Mouse (Mus musculus): ENCODE data around the gene Herpud2. TPM values are rescaled to one million over a fixed set of nuclear protein-coding genes. Genes with fewer than 3 reads are reported as not detected.
"Not testable (repeated sequence)": the region's sequence is repeated elsewhere in the genome, so short reads cannot be mapped to it uniquely, and the experiment has no call there.

Herpud2 gene
- polyA plus RNA-seq, 1 experiment: 23.3 TPM

DNA sequence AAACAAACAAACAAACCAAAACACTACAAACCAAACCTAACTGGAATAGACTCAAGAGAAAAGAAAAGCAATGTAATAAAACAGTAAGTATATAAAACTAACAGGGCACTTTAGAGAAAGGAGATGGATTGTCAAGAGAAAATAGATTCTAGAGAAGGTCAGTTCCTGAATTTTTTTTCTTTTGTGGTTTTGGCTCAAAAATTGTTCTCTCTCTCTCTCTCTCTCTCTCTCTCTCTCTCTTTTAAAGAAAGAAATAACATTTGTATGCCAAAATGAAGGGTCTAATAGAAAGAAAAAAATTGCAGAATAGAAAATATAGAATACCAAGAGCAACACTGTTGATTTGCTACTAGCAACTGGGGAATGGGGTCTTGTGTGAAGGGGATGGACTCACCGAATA, 12.7 kb downstream of the Herpud2 start:
- H3K4me1 ChIP-seq (ENCODE audit: control insufficient read depth, insufficient read depth, insufficient read length): peaks cover 2% of the 10 kb centered on the region
- TF ChIP-seq POLR2A (IDR thresholded peaks at IDR 0.05; ENCODE audit: low read depth, low read length) (no peak), CTCF (IDR thresholded peaks at IDR 0.05; ENCODE audit: extremely low read depth, insufficient read depth, insufficient read length, insufficient replicate concordance) (no peak)
- WGBS: 88% methylated on average over 1 of the region's 1 CpGs
- H3K27me3 ChIP-seq (ENCODE audit: control insufficient read depth, insufficient read depth, low read length): no peaks in the 10 kb centered on the region
- no peaks in the 10 kb centered on the region for H3K36me3 ChIP-seq (ENCODE audit: control insufficient read depth, insufficient read depth, low read length)
- DNase-seq (ENCODE audit: low read depth in 1 of 2, low spot score in 2 of 2): no peak
- H3K4me3 ChIP-seq (ENCODE audit: extremely low read depth, insufficient read depth, insufficient read length): no peak overlapping the region
- no peak overlapping the region for H3K27ac ChIP-seq (ENCODE audit: insufficient read depth, low read length)

DNA sequence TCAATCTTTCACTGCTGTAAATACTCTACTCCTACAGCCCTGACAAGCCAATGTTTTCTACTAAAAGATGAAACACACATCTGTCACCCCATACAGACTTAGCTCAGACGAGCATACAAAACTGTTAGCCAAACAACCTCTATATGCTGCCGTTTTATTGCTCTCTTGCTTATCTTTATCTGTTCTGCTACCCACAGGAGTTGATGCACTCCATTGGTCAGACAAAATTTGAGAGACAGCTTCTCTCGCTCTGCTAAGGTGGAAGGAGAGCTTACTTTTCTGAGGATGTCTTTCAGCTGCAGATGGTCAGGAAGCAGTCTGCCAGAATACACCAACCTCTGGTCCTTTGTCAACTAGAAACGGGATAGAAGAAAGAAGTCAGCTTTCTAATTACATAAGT, 18.7 kb downstream of the Herpud2 start:
- no peaks in the 10 kb centered on the region; the same call in 1 of the 2 replicates for H3K4me1 ChIP-seq (ENCODE audit: control insufficient read depth, insufficient read depth, insufficient read length)
- H3K27me3 ChIP-seq (ENCODE audit: control insufficient read depth, insufficient read depth, low read length): no peaks in the 10 kb centered on the region
- H3K36me3 ChIP-seq (ENCODE audit: control insufficient read depth, insufficient read depth, low read length): peaks cover 6% of the 10 kb centered on the region
- DNase-seq (ENCODE audit: low read depth in 1 of 2, low spot score in 2 of 2): no peak
- TF ChIP-seq CTCF (IDR thresholded peaks at IDR 0.05; ENCODE audit: extremely low read depth, insufficient read depth, insufficient read length, insufficient replicate concordance): no peak
- TF ChIP-seq POLR2A (IDR thresholded peaks at IDR 0.05; ENCODE audit: low read depth, low read length): no peak
- no peak overlapping the region for H3K4me3 ChIP-seq (ENCODE audit: extremely low read depth, insufficient read depth, insufficient read length)
- 80% methylated on average over 4 of the region's 4 CpGs for WGBS
- no peak overlapping the region for H3K27ac ChIP-seq (ENCODE audit: insufficient read depth, low read length)

DNA sequence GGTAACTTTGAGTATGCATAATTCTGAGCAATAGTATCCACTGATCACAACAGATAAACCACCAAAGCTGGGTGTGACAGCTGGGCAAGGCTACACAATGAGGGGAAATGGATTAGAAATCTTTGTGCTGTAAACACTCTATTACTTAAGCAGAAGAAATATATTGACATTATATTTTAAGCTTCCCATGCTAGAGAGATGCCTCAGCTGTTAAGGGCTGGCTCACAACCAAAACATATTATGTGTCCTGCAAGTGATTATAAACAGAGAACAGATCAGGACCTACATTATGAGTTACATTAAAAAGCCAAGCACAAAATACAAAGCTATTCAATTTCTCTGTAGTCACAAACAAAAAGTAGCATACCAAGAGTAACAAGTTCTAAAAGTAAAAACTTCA, 19.4 kb downstream of the Herpud2 start:
- no peak overlapping the region for H3K4me3 ChIP-seq (ENCODE audit: extremely low read depth, insufficient read depth, insufficient read length)
- no peak overlapping the region for H3K27ac ChIP-seq (ENCODE audit: insufficient read depth, low read length)
- no peaks in the 10 kb centered on the region; the same call in 1 of the 2 replicates for H3K4me1 ChIP-seq (ENCODE audit: control insufficient read depth, insufficient read depth, insufficient read length)
- H3K27me3 ChIP-seq (ENCODE audit: control insufficient read depth, insufficient read depth, low read length): no peaks in the 10 kb centered on the region
- no peak for DNase-seq (ENCODE audit: low read depth in 1 of 2, low spot score in 2 of 2)
- TF ChIP-seq POLR2A (IDR thresholded peaks at IDR 0.05; ENCODE audit: low read depth, low read length): no peak
- no peak for TF ChIP-seq CTCF (IDR thresholded peaks at IDR 0.05; ENCODE audit: extremely low read depth, insufficient read depth, insufficient read length, insufficient replicate concordance)
- peaks cover 6% of the 10 kb centered on the region for H3K36me3 ChIP-seq (ENCODE audit: control insufficient read depth, insufficient read depth, low read length)

DNA sequence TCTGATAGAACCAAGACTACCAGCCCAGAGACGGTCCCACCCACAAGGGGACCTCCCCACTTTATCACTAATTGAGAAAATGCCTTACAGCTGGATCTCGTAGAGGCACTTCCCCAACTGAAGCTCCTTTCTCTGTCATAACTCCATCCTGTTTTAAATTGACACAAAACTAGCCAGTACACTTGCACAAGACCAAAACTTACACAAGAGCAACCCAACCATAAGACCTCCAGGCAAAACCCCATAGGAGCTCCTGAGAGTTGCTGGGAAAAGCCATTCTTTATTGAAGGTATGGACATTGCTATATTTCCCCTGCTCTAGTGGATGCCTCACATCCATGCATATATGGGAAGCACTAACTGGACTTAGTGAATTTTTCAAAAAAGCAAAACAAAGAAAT, 27.6 kb downstream of the Herpud2 start:
- 87% methylated on average over 2 of the region's 2 CpGs for WGBS
- TF ChIP-seq CTCF (IDR thresholded peaks at IDR 0.05; ENCODE audit: extremely low read depth, insufficient read depth, insufficient read length, insufficient replicate concordance) (no peak), POLR2A (IDR thresholded peaks at IDR 0.05; ENCODE audit: low read depth, low read length) (no peak)

DNA sequence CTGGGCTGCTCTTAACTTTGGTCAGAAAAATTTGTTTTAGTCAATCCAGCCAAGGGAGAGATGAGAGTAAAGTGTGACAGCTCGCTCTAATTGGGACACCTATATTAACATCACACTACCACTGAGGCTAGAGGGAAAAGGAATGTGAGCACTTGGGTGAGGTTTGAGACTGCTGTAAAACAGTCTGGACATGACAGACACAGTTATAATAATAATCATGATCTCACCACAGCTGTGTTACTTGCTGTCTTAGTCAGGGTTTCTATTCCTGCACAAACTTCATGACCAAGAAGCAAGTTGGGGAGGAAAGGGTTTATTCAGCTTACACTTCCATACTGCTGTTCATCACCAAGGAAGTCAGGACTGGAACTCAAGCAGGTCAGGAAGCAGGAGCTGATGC, 28.0 kb downstream of the Herpud2 start:
- WGBS: 93% methylated on average over 1 of the region's 1 CpGs
- not testable (repeated sequence) for H3K27me3 ChIP-seq (ENCODE audit: control insufficient read depth, insufficient read depth, low read length); H3K4me3 ChIP-seq (ENCODE audit: extremely low read depth, insufficient read depth, insufficient read length); H3K27ac ChIP-seq (ENCODE audit: insufficient read depth, low read length); H3K36me3 ChIP-seq (ENCODE audit: control insufficient read depth, insufficient read depth, low read length); DNase-seq (ENCODE audit: low read depth in 1 of 2, low spot score in 2 of 2); H3K4me1 ChIP-seq (ENCODE audit: control insufficient read depth, insufficient read depth, insufficient read length)

More for the DNA sequence above, 27.6 kb downstream of the Herpud2 start:
- Histone ChIP-seq H3K4me3 (ENCODE audit: extremely low read depth, insufficient read depth, insufficient read length) (no peak overlapping the region), H3K4me1 (ENCODE audit: control insufficient read depth, insufficient read depth, insufficient read length) (no peaks in the 10 kb centered on the region), H3K27ac (ENCODE audit: insufficient read depth, low read length) (no peak overlapping the region), H3K27me3 (ENCODE audit: control insufficient read depth, insufficient read depth, low read length) (no peaks in the 10 kb centered on the region), H3K36me3 (ENCODE audit: control insufficient read depth, insufficient read depth, low read length) (peaks cover 7% of the 10 kb centered on the region)
- no peak for DNase-seq (ENCODE audit: low read depth in 1 of 2, low spot score in 2 of 2)

DNA sequence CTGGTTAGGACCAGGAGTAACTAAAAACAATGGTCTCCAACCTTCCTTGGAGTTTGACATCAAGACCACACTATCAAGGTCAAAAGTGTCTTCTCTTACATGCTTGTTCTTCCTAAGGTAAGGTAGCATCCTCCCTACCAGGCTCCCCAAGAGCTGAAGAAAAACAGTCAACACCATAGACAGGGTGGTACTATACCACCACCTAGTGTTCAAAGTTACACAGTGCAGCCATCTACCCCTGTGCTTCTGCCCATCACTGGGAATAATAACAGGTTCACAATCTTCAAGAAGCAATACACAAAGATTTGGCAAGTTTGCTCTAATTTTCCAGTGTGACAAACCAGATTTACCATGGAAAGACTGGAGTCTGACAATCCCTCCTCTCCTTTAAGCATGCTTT, 47.0 kb downstream of the Herpud2 start:
- peak; percentile 41; the same call in 1 of the 2 replicates for TF ChIP-seq CTCF (IDR thresholded peaks at IDR 0.05; ENCODE audit: extremely low read depth, insufficient read depth, insufficient read length, insufficient replicate concordance)
- TF ChIP-seq POLR2A (IDR thresholded peaks at IDR 0.05; ENCODE audit: low read depth, low read length): no peak
- no peak overlapping the region for H3K4me3 ChIP-seq (ENCODE audit: extremely low read depth, insufficient read depth, insufficient read length)
- peak in 1 of 2 experiments; percentile 10 for DNase-seq (ENCODE audit: low read depth in 1 of 2, low spot score in 2 of 2)
- no peaks in the 10 kb centered on the region for H3K4me1 ChIP-seq (ENCODE audit: control insufficient read depth, insufficient read depth, insufficient read length)
- H3K27ac ChIP-seq (ENCODE audit: insufficient read depth, low read length): no peak overlapping the region
- peaks cover 25% of the 10 kb centered on the region for H3K36me3 ChIP-seq (ENCODE audit: control insufficient read depth, insufficient read depth, low read length)
- no peaks in the 10 kb centered on the region for H3K27me3 ChIP-seq (ENCODE audit: control insufficient read depth, insufficient read depth, low read length)

DNA sequence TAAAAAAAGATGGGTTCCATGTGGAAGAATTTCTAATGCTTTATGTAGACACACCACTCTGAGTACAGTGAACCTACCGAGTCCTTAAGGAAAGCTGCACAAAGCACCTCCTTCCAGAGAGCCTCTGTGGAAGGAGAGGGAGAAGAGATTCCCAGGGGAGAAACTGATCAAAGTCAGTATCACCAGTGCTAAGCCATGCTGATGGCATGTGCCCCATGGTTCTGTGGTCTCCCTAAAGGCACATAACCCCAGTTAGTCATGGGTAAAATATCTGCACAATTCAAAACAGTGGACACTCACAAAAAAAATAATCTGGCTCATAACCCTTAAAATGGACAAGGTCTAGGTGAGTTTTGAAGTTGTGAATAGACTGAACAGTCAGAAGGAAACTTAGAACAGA, 48.7 kb downstream of the Herpud2 start:
- Histone ChIP-seq H3K4me3 (ENCODE audit: extremely low read depth, insufficient read depth, insufficient read length) (no peak overlapping the region), H3K4me1 (ENCODE audit: control insufficient read depth, insufficient read depth, insufficient read length) (no peaks in the 10 kb centered on the region), H3K27me3 (ENCODE audit: control insufficient read depth, insufficient read depth, low read length) (no peaks in the 10 kb centered on the region), H3K27ac (ENCODE audit: insufficient read depth, low read length) (no peak overlapping the region), H3K36me3 (ENCODE audit: control insufficient read depth, insufficient read depth, low read length) (peaks cover 17% of the 10 kb centered on the region)
- DNase-seq (ENCODE audit: low read depth in 1 of 2, low spot score in 2 of 2): no peak
- WGBS: 91% methylated on average over 1 of the region's 1 CpGs
- no peak for TF ChIP-seq CTCF (IDR thresholded peaks at IDR 0.05; ENCODE audit: extremely low read depth, insufficient read depth, insufficient read length, insufficient replicate concordance)
- no peak for TF ChIP-seq POLR2A (IDR thresholded peaks at IDR 0.05; ENCODE audit: low read depth, low read length)

Measured in spleen, adult 2 months (tissue).